Mouse (Mus musculus): ENCODE data around the gene Atp5f1.
"Not testable (repeated sequence)": the region's sequence is repeated elsewhere in the genome, so short reads cannot be mapped to it uniquely, and the experiment has no call there.

Gene Atp5f1

GRCm38 (mm10) chr3:105959999-105960398 lies at the start of gene Atp5f1:
Gene Atp5f1, minus strand, starts transcription at chr3:105960099.
- no peak for DNase-seq

- DNase-seq = not testable (repeated sequence)
These were observed 43.5 kb upstream of the Atp5f1 start for GRCm38 (mm10) chr3:106003360-106003759.

- DNase-seq = peak; percentile 36
These were observed 41.8 kb upstream of the Atp5f1 start for GRCm38 (mm10) chr3:106001416-106002370.

GRCm38 (mm10) chr3:106000707-106001375 lies 40.9 kb upstream of the Atp5f1 start:
- peak; percentile 6 to 25 for DNase-seq

GRCm38 (mm10) chr3:105994730-105995129 lies 34.8 kb upstream of the Atp5f1 start:
- DNase-seq = no peak

GRCm38 (mm10) chr3:105991653-105992283 lies 31.9 kb upstream of the Atp5f1 start:
- DNase-seq = peak in 1 of 2 experiments; percentile 64

- not testable (repeated sequence) for DNase-seq
These were observed 29.7 kb upstream of the Atp5f1 start for GRCm38 (mm10) chr3:105989611-105990010.

- DNase-seq = no peak
These were observed 14.3 kb upstream of the Atp5f1 start for GRCm38 (mm10) chr3:105974174-105974573.

GRCm38 (mm10) chr3:105973411-105973810 lies 13.5 kb upstream of the Atp5f1 start, which contains the start of gene Ovgp1:
Gene Ovgp1, plus strand, starts transcription at chr3:105973711.
- no peak for DNase-seq

- DNase-seq = no peak
These were observed 12.0 kb upstream of the Atp5f1 start for GRCm38 (mm10) chr3:105971831-105972446.

GRCm38 (mm10) chr3:105960700-105961099 lies 801 bp upstream of the Atp5f1 start:
- peak in 1 of 2 experiments; percentile 26 for DNase-seq

- no peak for DNase-seq
These were observed 314 bp downstream of the Atp5f1 start for GRCm38 (mm10) chr3:105959585-105959984.

- peak; percentile 89 to 90 for DNase-seq
These were observed 822 bp downstream of the Atp5f1 start, which contains the start of gene Wdr77 for GRCm38 (mm10) chr3:105958974-105959580. Gene Wdr77, plus strand, starts transcription at chr3:105959369.

GRCm38 (mm10) chr3:105958204-105958603 lies 1.7 kb downstream of the Atp5f1 start:
- no peak for DNase-seq

GRCm38 (mm10) chr3:105957235-105957634 lies 2.7 kb downstream of the Atp5f1 start:
- DNase-seq = no peak

- DNase-seq = no peak
These were observed 8.6 kb downstream of the Atp5f1 start for GRCm38 (mm10) chr3:105951348-105951747.

- DNase-seq = no peak
These were observed 23.8 kb downstream of the Atp5f1 start for GRCm38 (mm10) chr3:105936111-105936510.

GRCm38 (mm10) chr3:105935033-105935432 lies 24.9 kb downstream of the Atp5f1 start:
- DNase-seq = no peak

- no peak for DNase-seq
These were observed 26.0 kb downstream of the Atp5f1 start for GRCm38 (mm10) chr3:105933926-105934325.

GRCm38 (mm10) chr3:105932240-105933071 lies 27.4 kb downstream of the Atp5f1 start, which contains the start of gene I830077J02Rik:
Gene I830077J02Rik, minus strand, starts transcription at chr3:105932664.
- no peak for DNase-seq

- no peak for DNase-seq
These were observed 28.8 kb downstream of the Atp5f1 start for GRCm38 (mm10) chr3:105931095-105931494.
